Mouse (Mus musculus): ENCODE measurements at regions not wholly inside any gene's neighbourhood (a gene's known extent, or its start where the extent isn't known, plus 50 kb on each side); places are given as distances from the start of the nearest gene placed in this dataset.

- DNase-seq (ENCODE audit: low spot score in 2 of 2) = no peak
These were observed 176.5 kb upstream of the Lpp start for GRCm38 (mm10) chr16:24216828-24217227.

- DNase-seq (ENCODE audit: low spot score in 2 of 2) = no peak
These were observed 178.0 kb upstream of the Lpp start for GRCm38 (mm10) chr16:24215353-24215752.

- no peak for DNase-seq (ENCODE audit: low spot score in 2 of 2)
These were observed 179.7 kb upstream of the Lpp start for GRCm38 (mm10) chr16:24213577-24213976.

- no peak for DNase-seq (ENCODE audit: low spot score in 2 of 2)
These were observed 180.6 kb upstream of the Lpp start for GRCm38 (mm10) chr16:24212702-24213101.

GRCm38 (mm10) chr16:24211588-24211987 lies 181.7 kb upstream of the Lpp start:
- DNase-seq (ENCODE audit: low spot score in 2 of 2) = no peak

GRCm38 (mm10) chr16:24208876-24209275 lies 184.4 kb upstream of the Lpp start:
- DNase-seq (ENCODE audit: low spot score in 2 of 2) = no peak

- DNase-seq (ENCODE audit: low spot score in 2 of 2) = no peak
These were observed 185.2 kb upstream of the Lpp start for GRCm38 (mm10) chr16:24208118-24208517.

- DNase-seq (ENCODE audit: low spot score in 2 of 2) = no peak
These were observed 186.3 kb upstream of the Lpp start for GRCm38 (mm10) chr16:24207056-24207455.

- DNase-seq (ENCODE audit: low spot score in 2 of 2) = no peak
These were observed 186.8 kb upstream of the Lpp start for GRCm38 (mm10) chr16:24206461-24206861.

- no peak for DNase-seq (ENCODE audit: low spot score in 2 of 2)
These were observed 187.7 kb upstream of the Lpp start for GRCm38 (mm10) chr16:24205594-24205993.

GRCm38 (mm10) chr16:24204064-24204730 lies 189.1 kb upstream of the Lpp start:
- no peak for DNase-seq (ENCODE audit: low spot score in 2 of 2)

- DNase-seq (ENCODE audit: low spot score in 2 of 2) = no peak
These were observed 190.7 kb upstream of the Lpp start for GRCm38 (mm10) chr16:24202653-24203052.

- DNase-seq (ENCODE audit: low spot score in 2 of 2) = no peak
These were observed 191.9 kb upstream of the Lpp start for GRCm38 (mm10) chr16:24201455-24201854.

- DNase-seq (ENCODE audit: low spot score in 2 of 2) = no peak
These were observed 193.1 kb upstream of the Lpp start for GRCm38 (mm10) chr16:24200200-24200599.

- DNase-seq (ENCODE audit: low spot score in 2 of 2) = no peak
These were observed 193.7 kb upstream of the Lpp start for GRCm38 (mm10) chr16:24199408-24200167.

GRCm38 (mm10) chr16:24198291-24198690 lies 195.0 kb upstream of the Lpp start:
- no peak for DNase-seq (ENCODE audit: low spot score in 2 of 2)

- no peak for DNase-seq (ENCODE audit: low spot score in 2 of 2)
These were observed 195.7 kb upstream of the Lpp start for GRCm38 (mm10) chr16:24197618-24198017.

GRCm38 (mm10) chr16:24193945-24194344 lies 199.4 kb upstream of the Lpp start:
- DNase-seq (ENCODE audit: low spot score in 2 of 2) = no peak

- no peak for DNase-seq (ENCODE audit: low spot score in 2 of 2)
These were observed 199.9 kb upstream of the Lpp start for GRCm38 (mm10) chr16:24193251-24193873.

- DNase-seq (ENCODE audit: low spot score in 2 of 2) = no peak
These were observed 201.3 kb upstream of the Lpp start for GRCm38 (mm10) chr16:24192013-24192412.

GRCm38 (mm10) chr16:24187131-24187530 lies 198.5 kb upstream of the Bcl6 start:
- no peak for DNase-seq (ENCODE audit: low spot score in 2 of 2)

GRCm38 (mm10) chr16:24185989-24186388 lies 197.3 kb upstream of the Bcl6 start:
- no peak for DNase-seq (ENCODE audit: low spot score in 2 of 2)

GRCm38 (mm10) chr16:24184846-24185245 lies 196.2 kb upstream of the Bcl6 start:
- no peak for DNase-seq (ENCODE audit: low spot score in 2 of 2)

Measured in urinary bladder, postnatal 4 days (tissue).